Mouse (Mus musculus) telencephalon, adult 2 months (tissue): ENCODE measurements around the gene Fut8.
A peak's percentile ranks its signal among the peaks of the same experiment; 100 is the strongest.
"Not testable (repeated sequence)": the region's sequence is repeated elsewhere in the genome, so short reads cannot be mapped to it uniquely, and the experiment has no call there.

Experiments used
- DNase-seq: peaks from one replicate; pipeline ENCODE4 v3.0.0-alpha.2; 2011; ENCODE audit warnings: low read depth, low spot score

The Fut8 gene

DNA sequence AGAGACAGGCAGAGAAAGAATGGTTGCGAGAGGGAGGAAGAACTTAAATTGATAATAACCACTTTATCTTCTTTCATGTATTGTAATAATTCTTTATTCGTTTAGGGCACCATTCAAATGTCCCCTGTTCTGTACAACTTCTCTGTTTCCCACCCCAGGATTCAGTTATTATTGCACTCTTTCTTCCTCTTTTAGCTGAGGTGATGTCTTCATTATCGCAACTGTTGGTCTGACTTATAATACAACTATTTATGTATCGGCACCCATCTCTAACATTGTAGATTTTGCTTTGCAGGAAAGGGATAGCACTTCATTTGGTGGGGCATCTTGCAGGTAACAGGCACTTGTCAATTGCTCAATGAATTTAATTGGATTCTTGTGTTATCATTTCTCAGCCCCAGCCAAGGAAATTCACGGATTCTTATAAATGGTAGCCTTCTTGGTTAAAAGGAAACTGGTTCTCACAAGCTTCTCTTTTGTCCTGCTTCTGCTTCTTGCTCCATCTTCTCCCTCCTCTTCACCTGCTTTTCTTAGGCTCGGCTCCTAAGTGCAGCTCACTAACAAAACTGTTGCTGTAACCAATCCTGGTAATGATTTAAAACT lies 15.6 kb upstream of the Fut8 start:
- DNase-seq = no peak

DNA sequence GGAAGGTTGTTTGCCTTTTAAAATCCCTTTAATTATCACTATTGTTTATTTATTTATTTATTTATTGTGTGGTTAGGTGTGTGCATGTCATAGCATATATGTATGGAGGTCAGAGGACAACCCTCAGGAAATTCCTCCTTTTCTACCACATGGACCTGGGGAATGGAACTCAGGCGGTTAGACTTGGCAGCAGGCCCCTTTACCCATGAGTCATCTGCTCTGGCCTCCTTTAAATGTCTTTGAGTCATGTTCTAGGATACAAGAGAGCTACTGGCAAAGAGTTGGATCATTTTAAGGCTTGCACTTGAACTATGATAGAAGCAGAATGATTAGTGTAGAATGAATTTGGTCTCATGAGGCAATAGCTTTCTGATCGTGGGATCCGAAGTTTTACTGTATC lies 14.3 kb upstream of the Fut8 start:
- no peak for DNase-seq

- peak; percentile 50 for DNase-seq
Measured at GRCm38 (mm10) chr12:77224121-77224520, 13.8 kb upstream of the Fut8 start.

- no peak for DNase-seq
Measured at GRCm38 (mm10) chr12:77224891-77225290, 13.0 kb upstream of the Fut8 start.

- no peak for DNase-seq
Measured at GRCm38 (mm10) chr12:77225727-77226126, 12.2 kb upstream of the Fut8 start.

DNA sequence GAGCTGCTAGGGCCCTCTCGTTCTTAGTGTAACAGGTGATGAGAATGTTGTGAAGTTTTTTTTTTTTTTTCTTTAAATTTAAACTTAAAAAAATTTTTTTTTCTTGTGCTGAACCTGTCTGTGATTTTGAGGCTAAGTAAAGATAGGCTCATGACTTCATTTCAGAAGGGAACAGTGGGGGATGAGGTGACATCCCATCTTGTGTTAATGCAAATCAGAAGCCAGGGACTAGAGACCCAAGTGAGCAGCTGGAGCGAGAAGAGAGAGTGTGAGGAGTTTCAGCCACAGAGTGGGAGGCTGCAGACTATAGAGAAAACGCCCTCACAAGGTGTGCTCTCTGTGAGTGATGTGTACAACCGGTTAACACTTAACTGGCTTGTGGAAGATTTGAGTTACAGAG lies 2.0 kb upstream of the Fut8 start:
- peak; percentile 16 for DNase-seq

DNA sequence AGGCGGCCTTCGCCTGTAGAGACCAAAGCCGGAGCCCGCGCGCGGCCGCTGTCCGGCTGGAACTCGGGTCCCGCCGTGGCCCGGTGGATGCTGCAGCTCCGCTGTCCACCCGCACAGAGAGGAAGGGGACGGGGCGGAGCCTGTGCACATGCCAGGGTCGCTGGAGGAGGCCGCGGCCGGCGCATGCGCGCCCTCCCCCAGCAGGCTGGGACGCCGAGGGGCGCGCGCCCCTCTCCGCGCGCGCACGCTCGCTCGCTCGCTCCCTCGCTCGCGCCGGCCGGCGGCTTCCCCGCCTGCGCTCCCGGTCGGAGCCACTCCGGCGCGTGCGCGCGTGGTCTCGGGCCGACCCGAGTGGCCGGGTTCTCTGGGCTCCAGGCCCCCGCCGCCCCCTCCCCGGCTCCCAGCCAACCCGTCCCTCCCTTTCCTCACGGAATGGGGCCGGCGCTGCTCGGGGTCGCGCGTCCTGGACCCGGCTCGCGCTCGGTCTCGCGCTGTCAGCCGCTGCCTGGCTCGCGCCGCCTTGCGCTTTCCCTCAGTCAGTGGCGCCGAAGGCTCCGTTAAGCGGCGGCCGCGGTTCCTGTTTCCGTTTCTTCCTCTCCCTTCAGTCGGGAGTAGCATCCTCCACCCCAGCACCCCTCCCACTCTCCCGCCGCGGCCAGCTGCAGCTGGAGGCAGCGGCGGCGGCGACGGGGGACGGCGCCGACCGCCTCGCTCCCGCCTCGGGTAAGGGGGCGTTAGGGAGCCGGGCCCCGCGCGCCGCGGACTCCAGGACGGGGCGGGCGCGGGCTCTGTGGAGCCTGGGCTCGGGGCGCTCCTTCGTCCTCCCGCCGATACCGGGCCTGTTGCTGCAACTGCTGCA lies 835 bp downstream of the Fut8 start:
- DNase-seq = peak; percentile 80

- peak; percentile 31 for DNase-seq
Measured at GRCm38 (mm10) chr12:77239390-77240061, 1.6 kb downstream of the Fut8 start.

GRCm38 (mm10) chr12:77240372-77240771 lies 2.4 kb downstream of the Fut8 start:
- DNase-seq = no peak

DNA sequence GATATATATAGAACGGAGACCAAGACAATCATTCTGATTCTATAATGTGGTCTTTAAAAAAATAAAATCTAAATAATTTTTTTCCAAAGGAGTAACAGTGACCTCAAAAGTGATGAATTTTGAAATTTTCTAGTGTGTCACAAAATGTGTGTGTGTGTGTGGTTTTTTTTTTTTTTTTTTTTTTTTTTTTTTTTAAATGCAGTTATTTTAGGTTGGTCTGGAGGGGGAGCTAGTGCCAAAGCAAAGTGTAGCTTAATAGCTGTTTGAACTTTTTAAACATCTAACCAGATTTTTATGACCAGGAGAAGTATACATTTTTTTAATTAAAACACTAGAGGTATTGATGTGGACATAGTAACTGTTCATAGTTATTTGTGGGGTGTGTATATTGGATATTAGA lies 2.9 kb downstream of the Fut8 start:
- DNase-seq = peak; percentile 49

- no peak for DNase-seq
Measured at GRCm38 (mm10) chr12:77262650-77263049, 24.7 kb downstream of the Fut8 start.

DNA sequence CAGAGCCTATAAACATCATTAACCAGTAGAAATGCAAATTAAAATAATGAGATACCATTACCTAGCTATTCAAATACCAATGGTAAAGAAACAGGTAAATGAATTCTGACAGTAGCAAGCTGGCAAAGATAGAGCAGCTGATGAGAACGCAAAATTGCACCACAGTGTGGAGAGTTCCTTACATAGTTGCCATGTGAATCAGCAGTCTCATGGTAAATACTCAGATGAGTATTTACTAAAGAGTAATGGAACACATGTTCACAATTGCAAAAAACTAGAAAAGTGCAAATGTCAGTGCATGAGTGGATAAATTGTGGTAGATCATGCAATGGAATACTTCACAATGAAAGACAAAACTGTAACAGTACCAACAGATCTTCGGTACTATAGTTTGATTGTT lies 25.9 kb downstream of the Fut8 start:
- DNase-seq = no peak

GRCm38 (mm10) chr12:77270694-77271093 lies 32.8 kb downstream of the Fut8 start:
- no peak for DNase-seq

DNA sequence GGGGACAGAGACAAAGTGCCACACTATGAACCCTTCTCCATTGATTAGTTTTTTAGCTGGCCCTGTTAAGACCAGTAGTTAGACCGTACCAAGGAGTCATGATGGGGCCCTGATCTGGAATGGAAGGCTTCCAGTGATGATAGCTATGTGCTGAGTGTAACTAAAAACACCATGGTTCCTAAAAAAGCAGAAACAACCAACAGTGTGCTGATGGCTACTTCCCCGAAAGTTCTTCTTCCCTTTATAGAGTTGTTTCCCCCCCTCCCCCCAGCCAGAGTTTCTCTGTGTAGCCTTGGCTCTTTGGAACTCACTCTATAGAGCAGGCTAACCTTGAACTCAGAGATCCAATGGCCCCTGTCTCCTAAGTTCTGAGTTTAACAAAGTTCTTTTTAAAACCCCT lies 50.6 kb downstream of the Fut8 start:
- no peak for DNase-seq

- DNase-seq = no peak
Measured at GRCm38 (mm10) chr12:77291017-77291416, 53.1 kb downstream of the Fut8 start.

DNA sequence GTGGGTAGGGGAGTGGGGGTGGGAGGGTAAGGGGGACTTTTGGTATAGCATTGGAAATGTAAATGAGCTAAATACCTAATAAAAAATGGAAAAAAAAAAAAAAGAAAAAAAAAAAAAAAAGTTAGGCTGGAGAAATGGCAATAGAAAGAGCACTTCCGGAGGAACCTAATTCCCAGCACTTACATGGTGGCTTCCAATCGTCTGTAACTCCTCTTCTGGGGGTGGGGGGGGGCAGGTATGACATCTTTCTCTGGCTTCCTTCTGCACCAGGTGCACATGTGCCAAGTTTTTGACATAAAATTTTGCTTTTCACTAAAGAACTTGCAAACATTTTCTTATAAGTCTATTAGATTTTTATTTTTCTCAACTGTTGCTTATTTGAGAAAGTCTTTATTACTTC lies 53.9 kb downstream of the Fut8 start:
- DNase-seq = not testable (repeated sequence)

- DNase-seq = no peak
Measured at GRCm38 (mm10) chr12:77292375-77293258, 54.7 kb downstream of the Fut8 start.

DNA sequence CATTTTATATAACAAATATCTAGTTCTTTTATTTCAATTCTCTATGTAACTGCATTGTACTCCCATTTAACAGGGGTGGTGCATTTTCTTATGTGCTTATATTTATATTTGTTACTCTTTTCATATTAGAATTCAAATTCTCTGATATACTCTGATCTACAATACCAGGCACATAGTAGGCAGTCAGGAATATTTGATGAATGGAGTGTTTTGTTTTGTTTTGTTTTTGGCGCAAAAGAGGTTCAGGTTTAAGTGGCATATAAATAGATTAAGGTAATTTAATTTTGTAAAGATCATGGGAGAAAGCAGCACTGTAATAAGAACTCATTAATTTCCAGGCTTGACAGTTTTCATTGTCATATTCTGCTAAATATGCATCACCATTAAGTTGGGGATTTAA lies 58.2 kb downstream of the Fut8 start:
- no peak for DNase-seq

GRCm38 (mm10) chr12:77297114-77297513 lies 59.2 kb downstream of the Fut8 start:
- no peak for DNase-seq

DNA sequence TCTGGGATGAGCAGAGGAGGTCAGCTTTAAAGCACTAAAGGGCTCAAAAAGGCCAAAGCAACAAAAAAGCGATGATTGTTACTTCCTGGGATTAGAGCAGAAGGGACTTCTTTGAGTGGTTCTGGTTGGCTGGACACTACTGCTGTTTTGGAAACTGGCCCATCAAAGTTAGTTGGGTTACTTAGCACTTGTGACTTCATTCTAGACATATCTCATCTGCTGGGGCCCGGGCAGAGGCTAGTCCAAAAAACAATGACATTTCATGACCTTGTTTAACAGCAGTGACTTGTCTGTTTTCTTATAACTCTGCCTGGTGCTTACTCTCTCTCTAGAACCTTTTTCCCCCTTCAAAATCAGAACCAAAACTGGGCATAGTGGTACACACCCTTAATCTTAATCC lies 59.9 kb downstream of the Fut8 start:
- no peak for DNase-seq

DNA sequence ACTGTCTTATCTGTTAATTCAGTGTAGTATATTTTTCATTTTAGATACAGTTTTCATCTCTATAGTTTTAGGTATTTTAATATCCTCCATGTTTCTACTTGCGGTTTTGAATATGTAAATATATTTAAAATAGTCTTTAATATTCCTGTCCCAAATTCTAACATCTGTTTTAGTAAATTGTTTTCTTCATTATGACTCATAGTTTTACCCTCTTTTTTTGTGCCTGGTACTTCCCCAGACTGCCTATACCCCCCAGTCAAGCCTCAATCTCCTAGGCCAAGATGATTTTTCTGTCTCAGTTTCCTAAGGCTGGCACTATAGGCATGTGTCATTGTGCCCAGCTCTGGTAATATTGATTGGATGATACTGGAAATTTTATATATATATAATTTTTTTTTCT lies 64.1 kb downstream of the Fut8 start:
- DNase-seq = no peak

- DNase-seq = no peak
Measured at GRCm38 (mm10) chr12:77303367-77303766, 65.4 kb downstream of the Fut8 start.
